8 mouse cellular contexts compared by ENCODE assay signal in genomic region chr19:7040637-7041130, GRCm38 (mm10). TPM values are rescaled to one million over a fixed set of nuclear protein-coding genes. Genes with fewer than 3 reads are reported as not detected.
DNase-seq lines count a peak whose midpoint lies in the region; ATAC-seq and TF ChIP-seq lines count a peak whose summit lies in the region.

No protein-coding gene starts in this region.

- H3K9me3 ChIP-seq in forebrain, embryonic 11.5 days (ENCODE audit: control insufficient read depth, low read length): no peaks in the 10 kb centered on the region
- no peaks in the 10 kb centered on the region for H3K9me3 ChIP-seq in liver, embryonic 13.5 days (replicated peaks)

- H3K4me3 ChIP-seq in heart, adult 2 months: peak overlapping the region; percentile 79
- peak overlapping the region; percentile 35 for H3K4me3 ChIP-seq in C2C12 (ENCODE audit: insufficient read depth, poor library complexity, severe bottlenecking)
- peak overlapping the region; percentile 36 for H3K4me3 ChIP-seq in forebrain, embryonic 11.5 days (ENCODE audit: low read depth, low read length)
- peak overlapping the region; percentile 73 for H3K4me3 ChIP-seq in liver, embryonic 13.5 days (replicated peaks)

- no peaks in the 10 kb centered on the region for H3K27me3 ChIP-seq in heart, adult 2 months (ENCODE audit: control insufficient read depth, insufficient read depth, low read length)
- no peaks in the 10 kb centered on the region for H3K27me3 ChIP-seq in C2C12 (ENCODE audit: control insufficient read depth, insufficient read depth, insufficient read length)
- H3K27me3 ChIP-seq in forebrain, embryonic 11.5 days (ENCODE audit: control insufficient read depth, insufficient read depth, low read length): no peaks in the 10 kb centered on the region
- no peaks in the 10 kb centered on the region for H3K27me3 ChIP-seq in liver, embryonic 13.5 days

- peak overlapping the region; percentile 93 for H3ac ChIP-seq in C2C12 (ENCODE audit: control insufficient read depth, insufficient read length, low read depth)

- TF ChIP-seq POLR2A in heart, adult 2 months (IDR thresholded peaks at IDR 0.05; ENCODE audit: insufficient read depth, low read depth, low read length): no peak

- intact Hi-C loops in heart, adult 2 months (cut with DNase I): no loop called here
- intact Hi-C loops in heart, postnatal 25 days (cut with DNase I): no loop called here
- intact Hi-C loops in gastrocnemius, postnatal 14 days (cut with DNase I; ENCODE audit: low total_unique reads): no loop called here

- ATAC-seq in forebrain, embryonic 11.5 days (replicated peaks; ENCODE audit: low FRiP score): no peak
- no peak for ATAC-seq in liver, embryonic 13.5 days (ENCODE audit: low read depth)

- TF ChIP-seq EP300 in heart, adult 2 months (IDR thresholded peaks at IDR 0.05; ENCODE audit: insufficient read depth, low read depth, low read length): no peak

- 16% methylated on average over 13 of the region's 13 CpGs for WGBS in heart, adult 2 months
- WGBS in forebrain, embryonic 11.5 days: 30% methylated on average over 13 of the region's 13 CpGs
- WGBS in liver, embryonic 13.5 days (ENCODE audit: insufficient replicate concordance): 14% methylated on average over 13 of the region's 13 CpGs

- H3K36me3 ChIP-seq in heart, adult 2 months (ENCODE audit: control insufficient read depth, insufficient read depth, low read length): peaks cover 4% of the 10 kb centered on the region
- H3K36me3 ChIP-seq in C2C12 (ENCODE audit: control insufficient read depth, insufficient read depth): peaks cover 25% of the 10 kb centered on the region
- H3K36me3 ChIP-seq in forebrain, embryonic 11.5 days (ENCODE audit: control insufficient read depth, insufficient read depth, low read length): no peaks in the 10 kb centered on the region; the same call in 1 of the 2 replicates
- H3K36me3 ChIP-seq in liver, embryonic 13.5 days: peaks cover 20% of the 10 kb centered on the region

- H3K4me2 ChIP-seq in forebrain, embryonic 11.5 days (ENCODE audit: low read depth, low read length, severe bottlenecking): peak overlapping the region; percentile 58
- H3K4me2 ChIP-seq in liver, embryonic 13.5 days: peak overlapping the region; percentile 93

- H3K4me1 ChIP-seq in heart, adult 2 months (ENCODE audit: control insufficient read depth, insufficient read depth, low read length): peaks cover 14% of the 10 kb centered on the region
- peaks cover 4% of the 10 kb centered on the region for H3K4me1 ChIP-seq in forebrain, embryonic 11.5 days (replicated peaks; ENCODE audit: control insufficient read depth, insufficient read depth, low read length)
- peaks cover 35% of the 10 kb centered on the region for H3K4me1 ChIP-seq in liver, embryonic 13.5 days (replicated peaks)

- no peak for TF ChIP-seq CTCF in heart, adult 2 months (IDR thresholded peaks at IDR 0.05)
- TF ChIP-seq CTCF in C2C12 (IDR thresholded peaks at IDR 0.05; ENCODE audit: control insufficient read depth, insufficient read depth, insufficient read length): no peak

- H3K27ac ChIP-seq in heart, adult 2 months: peak overlapping the region; percentile 99
- H3K27ac ChIP-seq in forebrain, embryonic 11.5 days (ENCODE audit: low read depth, low read length): peak overlapping the region; percentile 78
- H3K27ac ChIP-seq in liver, embryonic 13.5 days: peak overlapping the region; percentile 94

- H3K79me2 ChIP-seq in heart, adult 2 months (replicated peaks; ENCODE audit: control insufficient read depth, insufficient read depth, low read length): peaks cover 1% of the 10 kb centered on the region; the same call in 1 of the 2 replicates
- H3K79me2 ChIP-seq in C2C12 (ENCODE audit: control insufficient read depth, insufficient read depth): peaks cover 40% of the 10 kb centered on the region

- peaks cover 38% of the 10 kb centered on the region for H3K79me3 ChIP-seq in C2C12 (ENCODE audit: low read depth)

- H3K9ac ChIP-seq in heart, adult 2 months (ENCODE audit: low read depth, low read length): peak overlapping the region; percentile 86
- peak overlapping the region; percentile 68 for H3K9ac ChIP-seq in forebrain, embryonic 11.5 days (ENCODE audit: low read length)
- H3K9ac ChIP-seq in liver, embryonic 13.5 days: peak overlapping the region; percentile 89

- no peak for DNase-seq in heart, adult 2 months
- DNase-seq in heart, postnatal 25 days (ENCODE audit: low spot score): no peak
- DNase-seq in forebrain, embryonic 11.5 days (ENCODE audit: low spot score): no peak
- DNase-seq in liver, embryonic 13.5 days: no peak
- DNase-seq in adrenal gland, adult (ENCODE audit: inconsistent age in 2 of 2, low spot score in 1 of 2): no peak
- no peak for DNase-seq in gastrocnemius, postnatal 14 days
- DNase-seq in kidney, adult 9 months: no peak

TF ChIP-seq in C2C12, 6 proteins besides CTCF, POLR2A, EP300 and RAD21:
- TF ChIP-seq MYOD1 (IDR thresholded peaks at IDR 0.05; ENCODE audit: control insufficient read depth, insufficient read length, low read depth) (peak; percentile 1), MYOG (IDR thresholded peaks at IDR 0.05; ENCODE audit: control insufficient read depth, extremely low read depth, insufficient read length) (no peak)

RNA-seq across cellular contexts. Expression of gene Stip1, which starts 0.9 kb away (rescaled TPM):
- total RNA-seq in heart, adult 2 months (2021): 100 to 1,000 TPM; 117 to 121 TPM
- 49.9 and 80.2 TPM in 2 replicates for polyA plus RNA-seq in heart, adult 2 months (2012; rRNA removed)
- total RNA-seq in heart, postnatal 25 days (2021): 100 to 1,000 TPM; 110 to 129 TPM
- polyA plus RNA-seq in C2C12 (2012; fragmentation: generic; extraction: Trizol): 309 TPM
- polyA plus RNA-seq in forebrain, embryonic 11.5 days (2014; fragmentation: Nextera tagmentation; extraction: Ambion mirVana): 428 and 444 TPM in 2 replicates
- 158 and 201 TPM in 2 replicates for polyA plus RNA-seq in liver, embryonic 13.5 days (2015; fragmentation: Nextera tagmentation; extraction: Ambion mirVana)
- 10 to 100 TPM; 80.3 to 92.4 TPM for total RNA-seq in gastrocnemius, postnatal 14 days (2021)

RNA-seq across cellular contexts. Expression of gene Macrod1, which starts 15.9 kb away (rescaled TPM):
- 100 to 1,000 TPM; 262 to 309 TPM for total RNA-seq in heart, adult 2 months (2021)
- 260 and 278 TPM in 2 replicates for polyA plus RNA-seq in heart, adult 2 months (2012; rRNA removed)
- total RNA-seq in heart, postnatal 25 days (2021): 100 to 1,000 TPM; 240 to 243 TPM
- polyA plus RNA-seq in C2C12 (2012; fragmentation: generic; extraction: Trizol): 8.3 TPM
- polyA plus RNA-seq in forebrain, embryonic 11.5 days (2014; fragmentation: Nextera tagmentation; extraction: Ambion mirVana): 3.6 and 4.0 TPM in 2 replicates
- polyA plus RNA-seq in liver, embryonic 13.5 days (2015; fragmentation: Nextera tagmentation; extraction: Ambion mirVana): 3.0 and 3.8 TPM in 2 replicates
- 100 to 1,000 TPM; 187 to 192 TPM for total RNA-seq in gastrocnemius, postnatal 14 days (2021)

RNA-seq across cellular contexts. Expression of gene Fermt3, which starts 21.4 kb away (rescaled TPM):
- 1 to 10 TPM; 5.2 to 9.0 TPM for total RNA-seq in heart, adult 2 months (2021)
- 4.7 and 7.8 TPM in 2 replicates for polyA plus RNA-seq in heart, adult 2 months (2012; rRNA removed)
- 1 to 10 TPM; 4.4 to 4.7 TPM for total RNA-seq in heart, postnatal 25 days (2021)
- 0.37 TPM for polyA plus RNA-seq in C2C12 (2012; fragmentation: generic; extraction: Trizol)
- polyA plus RNA-seq in forebrain, embryonic 11.5 days (2014; fragmentation: Nextera tagmentation; extraction: Ambion mirVana): 8.0 and 8.5 TPM in 2 replicates
- polyA plus RNA-seq in liver, embryonic 13.5 days (2015; fragmentation: Nextera tagmentation; extraction: Ambion mirVana): 106 and 107 TPM in 2 replicates
- total RNA-seq in gastrocnemius, postnatal 14 days (2021): 1 to 10 TPM; 2.0 to 2.2 TPM

RNA-seq across cellular contexts. Expression of gene Trpt1, which starts 44.8 kb away (rescaled TPM):
- total RNA-seq in heart, adult 2 months (2021): 10 to 100 TPM; 20.7 to 26.3 TPM
- 26.4 and 30.7 TPM in 2 replicates for polyA plus RNA-seq in heart, adult 2 months (2012; rRNA removed)
- 10 to 100 TPM; 23.1 to 24.0 TPM for total RNA-seq in heart, postnatal 25 days (2021)
- polyA plus RNA-seq in C2C12 (2012; fragmentation: generic; extraction: Trizol): 4.7 TPM
- polyA plus RNA-seq in forebrain, embryonic 11.5 days (2014; fragmentation: Nextera tagmentation; extraction: Ambion mirVana): 12.8 and 14.9 TPM in 2 replicates
- 2.1 and 2.3 TPM in 2 replicates for polyA plus RNA-seq in liver, embryonic 13.5 days (2015; fragmentation: Nextera tagmentation; extraction: Ambion mirVana)
- total RNA-seq in gastrocnemius, postnatal 14 days (2021): 10 to 100 TPM; 19.7 to 20.1 TPM

RNA-seq across cellular contexts. Expression of gene Nudt22, which starts 44.8 kb away (rescaled TPM):
- 10 to 100 TPM; 25.5 to 33.6 TPM for total RNA-seq in heart, adult 2 months (2021)
- polyA plus RNA-seq in heart, adult 2 months (2012; rRNA removed): 44.5 and 47.4 TPM in 2 replicates
- 10 to 100 TPM; 26.9 to 27.9 TPM for total RNA-seq in heart, postnatal 25 days (2021)
- polyA plus RNA-seq in C2C12 (2012; fragmentation: generic; extraction: Trizol): 18.2 TPM
- polyA plus RNA-seq in forebrain, embryonic 11.5 days (2014; fragmentation: Nextera tagmentation; extraction: Ambion mirVana): 13.5 and 14.6 TPM in 2 replicates
- 10.7 and 11.1 TPM in 2 replicates for polyA plus RNA-seq in liver, embryonic 13.5 days (2015; fragmentation: Nextera tagmentation; extraction: Ambion mirVana)
- 10 to 100 TPM; 15.7 to 18.9 TPM for total RNA-seq in gastrocnemius, postnatal 14 days (2021)

Comparison
In these comparisons a context has a peak if more than half of its experiments do, and no peak if none do; other contexts are left out.
1. RNA of gene Macrod1, which starts 15.9 kb away (polyA plus RNA-seq): 260 to 278 TPM in heart, adult 2 months; 8.3 TPM in C2C12 (single experiment), 3.6 to 4.0 TPM in forebrain, embryonic 11.5 days and 3.0 to 3.8 TPM in liver, embryonic 13.5 days; every median in the first group is over 10 times any median in the second.
2. RNA of gene Fermt3, which starts 21.4 kb away (polyA plus RNA-seq): 106 to 107 TPM in liver, embryonic 13.5 days; 8.0 to 8.5 TPM in forebrain, embryonic 11.5 days, 4.7 to 7.8 TPM in heart, adult 2 months and 0.37 TPM in C2C12 (single experiment); every median in the first group is over 10 times any median in the second.
3. Peak in every context shown above with its lines, with median percentiles within 50 percentile points of each other: H3K27ac ChIP-seq, H3K4me3 ChIP-seq and H3K9ac ChIP-seq.